Mouse (Mus musculus): ENCODE measurements around the gene Prss35.

Gene Prss35

GRCm38 (mm10) chr9:86742959-86743911 is at the start of gene Prss35:
TSS of gene Prss35 (plus strand) at chr9:86743649.
- peak; percentile 42 for DNase-seq (ENCODE audit: low read depth, low spot score)

GRCm38 (mm10) chr9:86693935-86694334 is 49.5 kb upstream of the Prss35 start:
- DNase-seq (ENCODE audit: low read depth, low spot score) = no peak

GRCm38 (mm10) chr9:86694644-86695043 is 48.8 kb upstream of the Prss35 start:
- no peak for DNase-seq (ENCODE audit: low read depth, low spot score)

GRCm38 (mm10) chr9:86695199-86695817 is 48.1 kb upstream of the Prss35 start:
- DNase-seq (ENCODE audit: low read depth, low spot score) = no peak

- no peak for DNase-seq (ENCODE audit: low read depth, low spot score)
Measured at GRCm38 (mm10) chr9:86695818-86696261, 47.6 kb upstream of the Prss35 start, which contains the start of gene Me1. TSS of gene Me1 (minus strand) at chr9:86695953.

GRCm38 (mm10) chr9:86701264-86701663 is 42.2 kb upstream of the Prss35 start:
- no peak for DNase-seq (ENCODE audit: low read depth, low spot score)

- no peak for DNase-seq (ENCODE audit: low read depth, low spot score)
Measured at GRCm38 (mm10) chr9:86701844-86702243, 41.6 kb upstream of the Prss35 start.

- no peak for DNase-seq (ENCODE audit: low read depth, low spot score)
Measured at GRCm38 (mm10) chr9:86707431-86707830, 36.0 kb upstream of the Prss35 start.

- DNase-seq (ENCODE audit: low read depth, low spot score) = no peak
Measured at GRCm38 (mm10) chr9:86708921-86709320, 34.5 kb upstream of the Prss35 start.

- no peak for DNase-seq (ENCODE audit: low read depth, low spot score)
Measured at GRCm38 (mm10) chr9:86710091-86710634, 33.3 kb upstream of the Prss35 start.

- no peak for DNase-seq (ENCODE audit: low read depth, low spot score)
Measured at GRCm38 (mm10) chr9:86712648-86713047, 30.8 kb upstream of the Prss35 start.

GRCm38 (mm10) chr9:86714089-86714488 is 29.4 kb upstream of the Prss35 start:
- DNase-seq (ENCODE audit: low read depth, low spot score) = no peak

- no peak for DNase-seq (ENCODE audit: low read depth, low spot score)
Measured at GRCm38 (mm10) chr9:86716540-86716939, 26.9 kb upstream of the Prss35 start.

GRCm38 (mm10) chr9:86717119-86717518 is 26.3 kb upstream of the Prss35 start:
- DNase-seq (ENCODE audit: low read depth, low spot score) = no peak

- DNase-seq (ENCODE audit: low read depth, low spot score) = no peak
Measured at GRCm38 (mm10) chr9:86720227-86720626, 23.2 kb upstream of the Prss35 start.

- DNase-seq (ENCODE audit: low read depth, low spot score) = no peak
Measured at GRCm38 (mm10) chr9:86720794-86721193, 22.7 kb upstream of the Prss35 start.

GRCm38 (mm10) chr9:86725066-86725465 is 18.4 kb upstream of the Prss35 start:
- DNase-seq (ENCODE audit: low read depth, low spot score) = no peak

GRCm38 (mm10) chr9:86725604-86726380 is 17.7 kb upstream of the Prss35 start:
- DNase-seq (ENCODE audit: low read depth, low spot score) = no peak

GRCm38 (mm10) chr9:86726381-86726720 is 17.1 kb upstream of the Prss35 start:
- DNase-seq (ENCODE audit: low read depth, low spot score) = no peak

GRCm38 (mm10) chr9:86728214-86728814 is 15.1 kb upstream of the Prss35 start:
- DNase-seq (ENCODE audit: low read depth, low spot score) = no peak

- no peak for DNase-seq (ENCODE audit: low read depth, low spot score)
Measured at GRCm38 (mm10) chr9:86729084-86729483, 14.4 kb upstream of the Prss35 start.

All from forelimb bud, embryonic 11.5 days (tissue).